11 mouse cellular contexts compared by ENCODE assay signal in the genomic region with DNA sequence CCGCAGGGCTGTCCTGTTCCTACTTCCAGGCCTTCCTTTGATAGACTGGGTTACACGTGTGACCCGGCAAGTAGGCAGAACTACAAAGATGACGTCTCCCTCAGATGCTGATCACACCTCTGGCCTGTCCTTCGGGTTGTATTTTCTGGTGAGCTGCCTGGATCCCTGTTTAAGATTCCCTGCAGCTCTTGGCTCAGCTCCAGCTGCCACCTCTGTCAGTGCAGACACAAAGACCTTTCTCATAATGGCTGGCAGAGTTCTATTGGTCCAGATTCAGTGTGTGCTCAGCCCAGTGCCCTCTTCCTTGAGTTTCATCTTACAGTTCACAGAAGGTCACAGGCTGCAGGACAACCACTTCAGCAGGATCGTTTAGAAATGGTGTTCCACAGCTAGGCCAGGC.
A peak's percentile ranks its signal among the peaks of the same experiment; 100 is the strongest.
DNase-seq lines count a peak whose midpoint lies in the region; ATAC-seq lines count a peak whose summit lies in the region.
"Had no signal": no experiment of that assay in that cellular context is flagged by ENCODE, and none has a peak within 500 bp of the region (broad histone marks: within the 10 kb centered on the region; RNA-seq: fewer than 3 reads in every experiment).

No protein-coding gene starts in this region.

- no peak overlapping the region for H3K9ac ChIP-seq in kidney, embryonic 15.5 days
- H3K9ac ChIP-seq in midbrain, embryonic 15.5 days: no peak overlapping the region
- H3K9ac ChIP-seq: lung, embryonic 15.5 days had no signal

- DNase-seq in kidney, adult 8-10 months: no peak
- DNase-seq in embryo, embryonic 10 days (ENCODE audit: low spot score): peak; percentile 66
- peak; percentile 41 for DNase-seq in hindbrain, embryonic 10.5 days (ENCODE audit: low spot score)
- no peak for DNase-seq in gastrocnemius, adult 8-10 months (ENCODE audit: low spot score in 2 of 2)
- DNase-seq in spleen, postnatal 36 days (ENCODE audit: low spot score in 2 of 2): no peak
- no peak for DNase-seq in lung, postnatal 14 days
- DNase-seq: B cell, adult 2 months; gastrocnemius, adult 2 months had no signal

- no peaks in the 10 kb centered on the region for H3K27me3 ChIP-seq in kidney, embryonic 15.5 days
- no peaks in the 10 kb centered on the region for H3K27me3 ChIP-seq in hindbrain, embryonic 10.5 days (ENCODE audit: insufficient read depth, poor library complexity, severe bottlenecking)
- H3K27me3 ChIP-seq in midbrain, embryonic 15.5 days (replicated peaks): no peaks in the 10 kb centered on the region
- H3K27me3 ChIP-seq: lung, embryonic 15.5 days had no signal

- no peak overlapping the region for H3K4me2 ChIP-seq in kidney, embryonic 15.5 days
- H3K4me2 ChIP-seq in midbrain, embryonic 15.5 days: no peak overlapping the region
- H3K4me2 ChIP-seq: lung, embryonic 15.5 days had no signal

- WGBS in kidney, embryonic 15.5 days: 20% methylated on average over 6 of the region's 6 CpGs
- WGBS in hindbrain, embryonic 10.5 days: 53% methylated on average over 6 of the region's 6 CpGs
- 24% methylated on average over 6 of the region's 6 CpGs for WGBS in midbrain, embryonic 15.5 days

- H3K9me3 ChIP-seq in kidney, embryonic 15.5 days (replicated peaks): no peaks in the 10 kb centered on the region
- no peaks in the 10 kb centered on the region for H3K9me3 ChIP-seq in hindbrain, embryonic 10.5 days
- H3K9me3 ChIP-seq in midbrain, embryonic 15.5 days: 0 out of 2 replicates have a peak, but pooled peaks cover 4% of the 10 kb centered on the region
- H3K9me3 ChIP-seq: lung, embryonic 15.5 days had no signal

- H3K4me1 ChIP-seq in kidney, embryonic 15.5 days: no peaks in the 10 kb centered on the region
- H3K4me1 ChIP-seq in hindbrain, embryonic 10.5 days (replicated peaks): peaks cover 17% of the 10 kb centered on the region
- H3K4me1 ChIP-seq in midbrain, embryonic 15.5 days: peaks cover 4% of the 10 kb centered on the region; the same call in 1 of the 2 replicates
- H3K4me1 ChIP-seq: lung, embryonic 15.5 days had no signal

- H3K36me3 ChIP-seq in kidney, embryonic 15.5 days: no peaks in the 10 kb centered on the region
- no peaks in the 10 kb centered on the region for H3K36me3 ChIP-seq in hindbrain, embryonic 10.5 days
- no peaks in the 10 kb centered on the region for H3K36me3 ChIP-seq in midbrain, embryonic 15.5 days (replicated peaks)
- H3K36me3 ChIP-seq: lung, embryonic 15.5 days had no signal

- no peak overlapping the region for H3K27ac ChIP-seq in kidney, embryonic 15.5 days
- H3K27ac ChIP-seq in hindbrain, embryonic 10.5 days: peak overlapping the region; percentile 71
- 0 out of 2 replicates have a peak overlapping the region, but pooled peaks have one; percentile 17 for H3K27ac ChIP-seq in midbrain, embryonic 15.5 days
- H3K27ac ChIP-seq: gastrocnemius, adult 2 months; lung, embryonic 15.5 days had no signal

- peak; percentile 66 for ATAC-seq in kidney, embryonic 15.5 days (replicated peaks; ENCODE audit: low FRiP score)
- peak; percentile 75 for ATAC-seq in midbrain, embryonic 15.5 days (replicated peaks)

- no peak overlapping the region for H3K4me3 ChIP-seq in kidney, embryonic 15.5 days (replicated peaks)
- no peak overlapping the region for H3K4me3 ChIP-seq in hindbrain, embryonic 10.5 days
- no peak overlapping the region for H3K4me3 ChIP-seq in midbrain, embryonic 15.5 days
- H3K4me3 ChIP-seq: gastrocnemius, adult 2 months; lung, embryonic 15.5 days had no signal

Comparison
In these comparisons a context has a peak if more than half of its experiments do, and no peak if none do; other contexts are left out.
1. DNase-seq: peak in embryo, embryonic 10 days (single experiment) and hindbrain, embryonic 10.5 days (single experiment); none in kidney, adult 8-10 months (0 of 2), gastrocnemius, adult 8-10 months (0 of 2), spleen, postnatal 36 days (0 of 2) and lung, postnatal 14 days (single experiment).